Mouse (Mus musculus): Measurements from ENCODE around the gene Prrg3. TPM values are rescaled to one million over a fixed set of nuclear protein-coding genes. Genes with fewer than 3 reads are reported as not detected.

Gene Prrg3
- polyA plus RNA-seq, 1 experiment from 2014 or later: 17.7 TPM

DNA sequence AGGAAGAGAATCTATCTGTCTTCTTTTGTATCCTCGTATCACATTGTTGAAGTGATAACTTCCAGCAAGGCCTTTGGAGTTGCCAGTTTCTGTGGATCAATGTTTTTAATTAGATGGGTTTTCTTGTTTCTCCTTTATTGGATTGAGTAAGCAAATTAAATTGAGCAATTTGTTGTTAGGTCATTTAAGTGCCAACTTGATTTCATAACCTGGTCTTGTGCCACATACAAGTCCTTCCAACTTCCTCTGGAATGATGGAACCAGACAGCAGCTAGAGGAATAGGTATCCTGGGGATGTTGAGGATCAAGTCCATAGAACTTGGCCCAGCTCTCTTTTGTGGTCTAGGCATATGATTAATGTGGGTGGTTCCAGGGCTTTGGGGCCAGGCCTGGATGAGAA, 59.8 kb downstream of the Prrg3 start:
- no peak overlapping the region for H3K27ac ChIP-seq (ENCODE audit: low read length)
- no peaks in the 10 kb centered on the region for H3K9me3 ChIP-seq (replicated peaks; ENCODE audit: control insufficient read depth, low read length, poor library complexity, severe bottlenecking)
- no peaks in the 10 kb centered on the region for H3K4me1 ChIP-seq (ENCODE audit: control insufficient read depth, insufficient read depth, low read length)
- 73% methylated on average over 1 of the region's 1 CpGs for WGBS
- H3K27me3 ChIP-seq (ENCODE audit: control insufficient read depth, insufficient read depth, low read depth, low read length): no peaks in the 10 kb centered on the region
- ATAC-seq: no peak
- H3K9ac ChIP-seq (ENCODE audit: low read depth, low read length): no peak overlapping the region
- no peak overlapping the region for H3K4me2 ChIP-seq (ENCODE audit: low read length)
- no peak overlapping the region for H3K4me3 ChIP-seq (ENCODE audit: low read depth, low read length)
- H3K36me3 ChIP-seq (ENCODE audit: control insufficient read depth, insufficient read depth, low read length): no peaks in the 10 kb centered on the region

Other genes starting within 250 kb of the Prrg3 start
- gene Vma21, start 146.7 kb upstream of the Prrg3 start, polyA plus RNA-seq (2015; fragmentation: Nextera tagmentation; extraction: Ambion mirVana): 57.6 and 60.2 TPM in 2 replicates
- gene Gm1141, start 41.6 kb upstream of the Prrg3 start, polyA plus RNA-seq (2015; fragmentation: Nextera tagmentation; extraction: Ambion mirVana): 0.29 TPM in 2 replicates
- gene Fate1, start 10.4 kb downstream of the Prrg3 start, polyA plus RNA-seq (2015; fragmentation: Nextera tagmentation; extraction: Ambion mirVana): 0.23 TPM in 1 of 2 replicates, not detected in the other
- gene Cnga2, start 29.2 kb downstream of the Prrg3 start, polyA plus RNA-seq (2015; fragmentation: Nextera tagmentation; extraction: Ambion mirVana): 0.24 and 0.28 TPM in 2 replicates

Data from midbrain, embryonic 16.5 days (tissue).